Mouse (Mus musculus) midbrain, embryonic 10.5 days (tissue): ENCODE data around the gene Ptpn1. TPM values are rescaled to one million over a fixed set of nuclear protein-coding genes. Genes with fewer than 3 reads are reported as not detected.

ENCODE experiments used
- DNase-seq: peaks from one replicate; pipeline ENCODE4 v3.0.0-alpha.2; 2017; ENCODE audit warnings: low spot score
- H3K27ac ChIP-seq: fragments of 300-500 bp; sonication (generic); replicated peaks from 2 replicates; pipeline ENCODE4 v1.5.1; 2016; ENCODE audit warnings: mild to moderate bottlenecking
- H3K27me3 ChIP-seq: fragments of 300-500 bp; sonication (generic); 2 replicates; pipeline ENCODE4 v1.6.1; 2016; ENCODE audit warnings: low read depth, mild to moderate bottlenecking; ENCODE audit not compliant: poor library complexity, severe bottlenecking
- H3K36me3 ChIP-seq: fragments of 300-500 bp; sonication (generic); 2 replicates; pipeline ENCODE4 v1.6.1; 2016; ENCODE audit warnings: mild to moderate bottlenecking, moderate library complexity
- H3K4me1 ChIP-seq: fragments of 300-500 bp; sonication (generic); 2 replicates; pipeline ENCODE4 v1.6.1; 2016
- H3K4me3 ChIP-seq: fragments of 300-500 bp; sonication (generic); 2 replicates; pipeline ENCODE4 v1.5.1; 2016; ENCODE audit warnings: mild to moderate bottlenecking, moderate library complexity
- H3K9me3 ChIP-seq: fragments of 300-500 bp; sonication (generic); replicated peaks from 2 replicates; pipeline ENCODE4 v1.6.1; 2016; ENCODE audit warnings: mild to moderate bottlenecking
- WGBS: fragments of 180-500 bp; shearing (Covaris S2); methylation state at CpG from one replicate; pipeline ENCODE4 v1.1.7; 2016; 5-methylcytosine and 5-hydroxymethylcytosine counted together
- polyA plus RNA-seq: library from polyadenylated mRNA; unstranded; fragments of >200 nt; fragmentation: Nextera tagmentation; extraction: Ambion mirVana; gene quantifications from 2 replicates; pipeline ENCODE4 v1.2.1, GENCODE M21; 2016

Ptpn1 gene
- polyA plus RNA-seq, 1 experiment from 2014 or later: 79.2 TPM

- peaks cover 24% of the 10 kb centered on the region for H3K4me1 ChIP-seq
- WGBS: 61% methylated on average over 3 of the region's 3 CpGs
- H3K27ac ChIP-seq: peak overlapping the region; percentile 61
Measured at GRCm38 (mm10) chr2:168008132-168008531, 76.3 kb downstream of the Ptpn1 start.

GRCm38 (mm10) chr2:168009936-168010668 is 78.2 kb downstream of the Ptpn1 start, which contains the start of gene Ripor3:
Gene Ripor3 (minus strand): TSS chr2:168010618.
- Histone ChIP-seq H3K36me3 (no peaks in the 10 kb centered on the region), H3K27me3 (no peaks in the 10 kb centered on the region), H3K27ac (peak within 1 kb of the TSS; percentile 28; the same call in 1 of the 2 replicates), H3K4me1 (peaks cover 24% of the 10 kb centered on the region), H3K9me3 (no peaks in the 10 kb centered on the region), H3K4me3 (no peak within 1 kb of the TSS)
- 49% methylated on average over 9 of the region's 9 CpGs for WGBS
- peak; percentile 60 for DNase-seq

More at GRCm38 (mm10) chr2:168008132-168008531, 76.3 kb downstream of the Ptpn1 start:
- Histone ChIP-seq H3K36me3 (no peaks in the 10 kb centered on the region), H3K4me3 (no peak overlapping the region), H3K27me3 (no peaks in the 10 kb centered on the region), H3K9me3 (no peaks in the 10 kb centered on the region)
- DNase-seq: no peak

GRCm38 (mm10) chr2:168010893-168011292 is 79.0 kb downstream of the Ptpn1 start:
- no peaks in the 10 kb centered on the region for H3K36me3 ChIP-seq
- WGBS: 50% methylated on average over 11 of the region's 11 CpGs
- peaks cover 24% of the 10 kb centered on the region for H3K4me1 ChIP-seq
- DNase-seq: no peak
- no peak overlapping the region for H3K27ac ChIP-seq
- H3K4me3 ChIP-seq: no peak overlapping the region
- H3K27me3 ChIP-seq: no peaks in the 10 kb centered on the region
- H3K9me3 ChIP-seq: no peaks in the 10 kb centered on the region

DNA sequence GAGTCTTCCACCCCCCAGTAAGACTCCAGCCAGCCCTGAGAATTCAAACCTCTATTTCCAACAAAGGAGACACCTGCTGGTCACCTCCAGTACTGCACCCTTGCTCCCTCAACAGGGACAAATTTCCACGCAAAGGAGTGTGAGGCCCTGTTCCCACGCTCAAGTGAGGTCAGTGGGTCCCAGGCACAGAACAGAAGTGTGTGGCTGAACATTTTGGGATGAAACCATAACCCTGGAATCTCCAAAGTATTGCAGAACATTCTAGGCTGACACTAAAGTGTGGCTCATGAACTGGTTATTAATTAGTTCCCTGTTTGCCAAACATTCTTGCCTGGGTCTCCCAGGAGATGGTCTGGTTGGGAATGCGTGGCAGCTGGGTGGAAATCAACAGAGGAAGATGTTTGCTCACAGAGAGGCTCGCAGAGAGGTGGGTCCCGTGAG is 85.1 kb downstream of the Ptpn1 start:
- no peak overlapping the region for H3K4me3 ChIP-seq
- peak overlapping the region; percentile 34; the same call in 1 of the 2 replicates for H3K27ac ChIP-seq
- peaks cover 14% of the 10 kb centered on the region for H3K4me1 ChIP-seq
- H3K36me3 ChIP-seq: no peaks in the 10 kb centered on the region
- DNase-seq: peak; percentile 73
- H3K9me3 ChIP-seq: no peaks in the 10 kb centered on the region
- 29% methylated on average over 5 of the region's 5 CpGs for WGBS
- no peaks in the 10 kb centered on the region for H3K27me3 ChIP-seq

GRCm38 (mm10) chr2:168019201-168019715 is 87.4 kb downstream of the Ptpn1 start:
- DNase-seq: no peak
- no peak overlapping the region for H3K27ac ChIP-seq
- WGBS: 89% methylated on average over 9 of the region's 9 CpGs
- H3K36me3 ChIP-seq: no peaks in the 10 kb centered on the region
- no peaks in the 10 kb centered on the region for H3K9me3 ChIP-seq
- H3K4me1 ChIP-seq: peaks cover 14% of the 10 kb centered on the region
- H3K4me3 ChIP-seq: no peak overlapping the region
- H3K27me3 ChIP-seq: no peaks in the 10 kb centered on the region

DNA sequence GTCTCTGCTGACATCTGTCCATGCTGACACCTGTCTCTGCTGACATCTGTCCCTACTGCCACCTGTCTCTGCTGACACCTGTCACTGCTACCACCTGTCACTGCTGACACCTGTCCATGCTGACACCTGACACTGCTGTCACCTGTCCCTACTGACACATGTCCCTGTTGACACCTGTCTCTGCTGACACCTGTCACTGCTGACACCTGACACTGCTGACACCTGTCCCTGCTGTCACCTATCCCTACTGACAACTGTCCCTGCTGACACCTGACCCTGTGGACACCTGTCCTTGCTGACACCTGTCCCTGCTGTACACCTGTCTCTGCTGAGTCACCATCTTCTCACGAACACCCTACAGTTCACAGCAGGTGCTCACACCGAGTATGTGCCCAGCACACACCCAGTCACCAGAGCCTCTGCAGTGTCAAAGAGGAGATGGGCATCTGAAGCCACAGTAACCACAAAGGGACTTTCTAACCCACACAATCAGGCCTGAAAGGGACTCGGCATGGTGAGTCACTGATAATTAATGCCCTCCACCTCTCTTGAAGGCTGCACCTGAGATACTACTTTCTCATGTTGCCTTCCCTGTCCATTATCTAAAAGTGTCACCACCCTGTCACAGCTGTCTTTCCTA is 92.0 kb downstream of the Ptpn1 start:
- DNase-seq: no peak
- no peak overlapping the region for H3K27ac ChIP-seq
- peaks cover 10% of the 10 kb centered on the region; the same call in 1 of the 2 replicates for H3K9me3 ChIP-seq
- H3K4me3 ChIP-seq: no peak overlapping the region
- no peaks in the 10 kb centered on the region for H3K27me3 ChIP-seq
- H3K36me3 ChIP-seq: no peaks in the 10 kb centered on the region
- H3K4me1 ChIP-seq: 0 out of 2 replicates have a peak, but pooled peaks cover 2% of the 10 kb centered on the region
- WGBS: 82% methylated on average over 3 of the region's 3 CpGs

- H3K27ac ChIP-seq: no peak overlapping the region
- peaks cover 13% of the 10 kb centered on the region; the same call in 1 of the 2 replicates for H3K9me3 ChIP-seq
- no peak for DNase-seq
- no peaks in the 10 kb centered on the region for H3K27me3 ChIP-seq
- 73% methylated on average over 12 of the region's 12 CpGs for WGBS
- peaks cover 6% of the 10 kb centered on the region; the same call in 1 of the 2 replicates for H3K4me1 ChIP-seq
- H3K4me3 ChIP-seq: no peak overlapping the region
- H3K36me3 ChIP-seq: no peaks in the 10 kb centered on the region
Measured at GRCm38 (mm10) chr2:168025174-168025573, 93.3 kb downstream of the Ptpn1 start.

DNA sequence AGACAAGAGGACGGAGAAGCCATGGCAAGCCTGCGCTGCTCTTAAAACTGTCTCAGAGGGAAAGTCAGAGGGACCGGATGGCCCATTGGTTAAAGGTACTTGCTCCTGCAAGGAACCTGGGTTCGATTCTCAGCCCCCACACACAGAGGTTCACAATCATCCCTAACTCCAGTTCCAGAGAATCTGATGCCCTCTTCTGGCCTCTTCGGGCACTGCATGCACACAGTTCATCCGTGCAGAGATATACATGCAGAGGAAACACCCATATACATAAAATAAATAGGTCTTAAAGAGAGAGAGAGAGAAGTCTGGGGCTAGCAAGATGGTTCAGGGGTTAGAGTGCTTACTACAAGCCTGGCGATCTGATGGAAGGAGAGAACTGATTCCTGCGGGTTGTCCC is 94.0 kb downstream of the Ptpn1 start:
- WGBS: 91% methylated on average over 8 of the region's 8 CpGs
- no peak overlapping the region for H3K27ac ChIP-seq
- H3K4me3 ChIP-seq: no peak overlapping the region
- no peaks in the 10 kb centered on the region for H3K36me3 ChIP-seq
- no peaks in the 10 kb centered on the region for H3K27me3 ChIP-seq
- DNase-seq: no peak
- H3K4me1 ChIP-seq: peaks cover 11% of the 10 kb centered on the region; the same call in 1 of the 2 replicates
- H3K9me3 ChIP-seq: peaks cover 13% of the 10 kb centered on the region; the same call in 1 of the 2 replicates

- DNase-seq: no peak
- H3K27me3 ChIP-seq: no peaks in the 10 kb centered on the region
- peaks cover 13% of the 10 kb centered on the region; the same call in 1 of the 2 replicates for H3K9me3 ChIP-seq
- peaks cover 13% of the 10 kb centered on the region for H3K4me1 ChIP-seq
- H3K4me3 ChIP-seq: no peak overlapping the region
- no peaks in the 10 kb centered on the region for H3K36me3 ChIP-seq
- no peak overlapping the region for H3K27ac ChIP-seq
- WGBS: 56% methylated on average over 3 of the region's 3 CpGs
Measured at GRCm38 (mm10) chr2:168026467-168026866, 94.6 kb downstream of the Ptpn1 start.

DNA sequence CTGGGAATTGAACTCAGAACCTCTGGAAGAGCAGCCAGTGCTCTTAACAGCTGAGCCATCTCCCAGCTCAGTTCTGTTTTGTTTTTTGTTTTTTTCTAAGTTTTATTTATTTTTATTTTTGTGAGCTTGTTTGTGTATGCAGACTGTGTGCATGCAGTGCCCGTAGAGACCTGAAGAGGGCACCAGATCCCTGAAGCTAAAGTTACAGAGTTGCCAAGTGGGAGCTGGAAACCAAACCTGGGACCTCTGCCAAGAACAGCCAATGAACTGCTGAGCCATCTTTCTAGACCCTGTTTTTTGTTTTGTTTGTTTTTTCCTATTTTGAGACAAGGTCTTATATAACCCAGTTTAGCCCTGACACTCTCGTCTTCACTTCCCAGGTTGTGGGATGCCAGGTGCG is 96.5 kb downstream of the Ptpn1 start:
- H3K9me3 ChIP-seq: peaks cover 13% of the 10 kb centered on the region; the same call in 1 of the 2 replicates
- no peak for DNase-seq
- no peak overlapping the region for H3K4me3 ChIP-seq
- no peak overlapping the region for H3K27ac ChIP-seq
- H3K36me3 ChIP-seq: no peaks in the 10 kb centered on the region
- no peaks in the 10 kb centered on the region for H3K27me3 ChIP-seq
- peaks cover 19% of the 10 kb centered on the region for H3K4me1 ChIP-seq
- WGBS: 95% methylated on average over 3 of the region's 3 CpGs
